Mouse (Mus musculus) urinary bladder, postnatal 10 days (tissue): ENCODE data around the gene Zcchc7.

Source experiments
- DNase-seq: peaks from one replicate; pipeline ENCODE4 v3.0.0; 2022; ENCODE audit warnings: low spot score

The Zcchc7 gene

GRCm38 (mm10) chr4:44965175-44965574, 209.5 kb downstream of the Zcchc7 start:
- DNase-seq, result no peak

DNA sequence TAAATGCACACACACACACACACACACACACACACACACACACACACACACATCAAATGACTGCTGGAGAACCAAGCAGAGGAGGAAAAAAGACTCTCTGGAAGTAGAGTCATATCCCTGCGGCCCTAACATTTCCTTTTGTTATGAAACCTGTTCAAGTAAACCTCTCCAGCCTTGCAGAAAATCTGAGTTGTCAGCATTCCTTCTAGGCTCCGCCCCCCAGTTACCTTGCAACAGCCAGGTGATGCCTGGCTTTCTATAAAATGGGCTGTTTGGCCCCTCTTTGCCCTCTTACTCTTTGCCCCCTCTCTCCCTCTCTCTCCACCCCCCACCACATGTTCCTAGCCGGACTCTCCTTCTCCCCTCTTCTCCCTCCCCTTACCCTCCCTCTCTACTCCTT, 210.1 kb downstream of the Zcchc7 start:
- DNase-seq, result no peak

GRCm38 (mm10) chr4:44967402-44967801, 211.7 kb downstream of the Zcchc7 start:
- DNase-seq, result no peak

GRCm38 (mm10) chr4:44970056-44970455, 214.4 kb downstream of the Zcchc7 start:
- no peak for DNase-seq

DNA sequence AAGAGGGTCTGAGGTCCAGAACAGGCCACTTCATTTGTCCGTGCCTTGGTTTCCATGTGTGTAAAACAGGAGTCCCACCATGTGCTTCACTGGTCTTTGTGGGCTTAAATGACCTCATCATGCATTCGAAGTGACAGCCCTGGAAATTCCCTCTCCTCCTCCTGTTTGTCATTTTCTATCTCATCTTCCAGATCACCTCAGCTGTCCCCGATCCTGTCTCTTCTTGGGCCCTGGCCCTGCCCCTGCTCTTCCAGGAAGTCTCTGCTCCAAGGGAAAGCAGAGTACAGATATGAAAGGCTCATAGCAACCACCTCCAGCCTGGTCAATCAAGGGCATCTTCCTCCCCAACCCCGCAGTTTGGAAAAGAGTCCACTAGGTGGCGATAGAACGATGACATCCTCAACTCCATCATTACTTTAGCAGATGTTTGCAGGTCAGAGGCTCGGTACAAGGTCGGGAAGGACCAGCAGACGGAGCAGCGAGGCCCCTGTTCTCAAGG, 215.0 kb downstream of the Zcchc7 start:
- DNase-seq, result no peak

GRCm38 (mm10) chr4:44973450-44973849, 217.8 kb downstream of the Zcchc7 start:
- peak; percentile 71 for DNase-seq

GRCm38 (mm10) chr4:44973871-44974270, 218.2 kb downstream of the Zcchc7 start:
- no peak for DNase-seq

GRCm38 (mm10) chr4:44974331-44974730, 218.7 kb downstream of the Zcchc7 start:
- DNase-seq, result no peak

GRCm38 (mm10) chr4:44976026-44976615, 220.4 kb downstream of the Zcchc7 start:
- DNase-seq, result no peak

DNA sequence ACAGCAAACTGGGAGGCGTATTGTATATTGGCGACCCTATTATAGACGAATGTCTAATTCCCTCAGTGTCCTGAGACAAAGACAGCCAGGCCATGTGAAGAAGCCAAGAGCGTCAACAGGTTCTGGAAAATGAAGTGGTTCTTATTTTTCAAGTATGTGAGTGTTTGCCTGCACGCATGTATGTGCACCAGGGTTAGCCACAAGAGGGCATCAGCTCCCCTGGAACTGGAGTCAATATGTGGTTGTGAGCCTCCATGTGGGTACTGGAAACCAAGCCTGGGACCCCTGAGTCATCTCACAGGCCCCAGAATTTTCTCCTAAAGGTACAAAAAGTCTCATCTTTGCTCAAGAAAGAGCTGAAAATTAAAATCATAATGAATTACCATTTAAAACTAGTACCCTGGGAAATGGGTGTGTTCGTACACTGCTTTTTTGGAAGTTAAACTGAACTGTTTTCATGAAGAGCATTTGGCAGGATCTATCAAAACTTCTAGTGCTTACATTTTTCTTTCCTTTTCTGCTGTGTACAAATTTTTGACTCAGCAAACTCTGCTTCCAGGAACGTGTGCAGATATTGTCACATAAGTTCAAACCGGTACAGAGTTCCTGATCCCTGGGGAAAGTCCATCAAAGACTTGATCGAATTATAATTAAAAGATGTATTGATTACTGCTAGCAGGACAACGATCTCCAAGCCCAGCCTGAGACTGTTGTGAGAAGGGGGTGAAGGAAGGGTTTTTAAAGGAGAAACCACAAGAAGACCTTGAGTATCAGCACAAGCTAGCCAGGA, 221.4 kb downstream of the Zcchc7 start:
- no peak for DNase-seq

GRCm38 (mm10) chr4:44978175-44978574, 222.5 kb downstream of the Zcchc7 start:
- no peak for DNase-seq

- DNase-seq, result no peak
Measured at GRCm38 (mm10) chr4:44979794-44980338, 224.2 kb downstream of the Zcchc7 start.

GRCm38 (mm10) chr4:44981280-44981973, 225.8 kb downstream of the Zcchc7 start, which contains the start of gene Grhpr:
Grhpr (plus strand) TSS chr4:44981395.
- DNase-seq, result peak; percentile 39
